In the genomic region with DNA sequence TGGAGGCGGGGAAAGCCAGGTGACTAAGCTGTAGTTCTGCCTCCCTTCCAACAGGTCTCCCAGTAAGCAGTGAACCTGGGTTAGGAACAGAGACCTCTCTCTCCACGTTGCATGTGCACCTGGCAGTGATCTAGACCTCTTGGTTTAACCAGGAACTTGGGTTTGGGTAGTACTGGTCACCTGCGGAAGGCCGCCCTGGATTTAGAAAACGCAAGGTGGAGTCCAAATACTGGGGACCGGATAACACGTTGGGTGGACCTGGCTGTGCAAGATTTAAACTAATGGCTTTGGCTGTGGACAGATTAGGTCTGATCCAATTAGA, we compare ENCODE assay signal across 8 mouse cellular contexts. TPM values are rescaled to one million over a fixed set of nuclear protein-coding genes. Genes with fewer than 3 reads are reported as not detected.
A peak's percentile ranks its signal among the peaks of the same experiment; 100 is the strongest.
DNase-seq lines count a peak whose midpoint lies in the region; ATAC-seq and TF ChIP-seq lines count a peak whose summit lies in the region.

No protein-coding gene starts in this region.

- no peak for TF ChIP-seq CTCF in lung, adult 2 months (IDR thresholded peaks at IDR 0.05; ENCODE audit: insufficient read depth, low read length)

- H3K9me3 ChIP-seq in forebrain, embryonic 12.5 days = no peaks in the 10 kb centered on the region
- no peaks in the 10 kb centered on the region for H3K9me3 ChIP-seq in limb, embryonic 10.5 days (replicated peaks)
- no peaks in the 10 kb centered on the region for H3K9me3 ChIP-seq in neural tube, embryonic 15.5 days (replicated peaks)

- peaks cover 15% of the 10 kb centered on the region; the same call in 1 of the 2 replicates for H3K27me3 ChIP-seq in forebrain, embryonic 12.5 days
- H3K27me3 ChIP-seq in limb, embryonic 10.5 days (ENCODE audit: low read depth, poor library complexity, severe bottlenecking) = peaks cover 61% of the 10 kb centered on the region
- no peaks in the 10 kb centered on the region for H3K27me3 ChIP-seq in neural tube, embryonic 15.5 days (replicated peaks)

- H3K27ac ChIP-seq in forebrain, embryonic 12.5 days = no peak overlapping the region
- no peak overlapping the region for H3K27ac ChIP-seq in limb, embryonic 10.5 days
- H3K27ac ChIP-seq in neural tube, embryonic 15.5 days (replicated peaks) = peak overlapping the region; percentile 94

- peaks cover 18% of the 10 kb centered on the region for H3K36me3 ChIP-seq in forebrain, embryonic 12.5 days (replicated peaks)
- H3K36me3 ChIP-seq in limb, embryonic 10.5 days = peaks cover 24% of the 10 kb centered on the region
- H3K36me3 ChIP-seq in neural tube, embryonic 15.5 days = peaks cover 5% of the 10 kb centered on the region; the same call in 1 of the 2 replicates

- ATAC-seq in forebrain, embryonic 12.5 days (ENCODE audit: low FRiP score) = no peak
- ATAC-seq in neural tube, embryonic 15.5 days (ENCODE audit: low FRiP score) = no peak; the same call in none of the 2 replicates

- H3K4me1 ChIP-seq in lung, adult 2 months (ENCODE audit: control insufficient read depth, insufficient read depth, low read length) = peaks cover 5% of the 10 kb centered on the region
- H3K4me1 ChIP-seq in forebrain, embryonic 12.5 days = peaks cover 40% of the 10 kb centered on the region
- H3K4me1 ChIP-seq in limb, embryonic 10.5 days = peaks cover 21% of the 10 kb centered on the region
- H3K4me1 ChIP-seq in neural tube, embryonic 15.5 days = peaks cover 41% of the 10 kb centered on the region

- peak overlapping the region; percentile 72 for H3K9ac ChIP-seq in forebrain, embryonic 12.5 days
- peak overlapping the region; percentile 86 for H3K9ac ChIP-seq in neural tube, embryonic 15.5 days (replicated peaks)

- DNase-seq in lung, adult 2 months = peak; percentile 6
- DNase-seq in lung, postnatal 4 days = no peak
- no peak for DNase-seq in limb, embryonic 10.5 days (ENCODE audit: low spot score)
- no peak for DNase-seq in frontal cortex, adult 2 months (ENCODE audit: extremely low spot score in 1 of 2, low spot score in 1 of 2)
- DNase-seq in layer of hippocampus, adult 8-10 months (ENCODE audit: low spot score in 2 of 2) = no peak
- DNase-seq in spleen, postnatal 36 days (ENCODE audit: low spot score in 2 of 2) = no peak

- 27% methylated on average over 7 of the region's 7 CpGs for WGBS in lung, adult 2 months
- 22% methylated on average over 7 of the region's 7 CpGs for WGBS in forebrain, embryonic 12.5 days
- 23% methylated on average over 7 of the region's 7 CpGs for WGBS in limb, embryonic 10.5 days
- WGBS in neural tube, embryonic 15.5 days = 23% methylated on average over 7 of the region's 7 CpGs

- TF ChIP-seq POLR2A in lung, adult 2 months (IDR thresholded peaks at IDR 0.05; ENCODE audit: borderline replicate concordance, extremely low read depth, low read depth, low read length) = no peak

- H3K4me3 ChIP-seq in lung, adult 2 months (replicated peaks; ENCODE audit: extremely low read depth, low read depth, low read length) = no peak overlapping the region
- peak overlapping the region; percentile 75 for H3K4me3 ChIP-seq in forebrain, embryonic 12.5 days (replicated peaks)
- H3K4me3 ChIP-seq in limb, embryonic 10.5 days = peak overlapping the region; percentile 71
- peak overlapping the region; percentile 63 for H3K4me3 ChIP-seq in neural tube, embryonic 15.5 days (replicated peaks)

- peak overlapping the region; percentile 100 for H3K4me2 ChIP-seq in forebrain, embryonic 12.5 days
- H3K4me2 ChIP-seq in neural tube, embryonic 15.5 days = peak overlapping the region; percentile 90

RNA-seq across cellular contexts. Expression of gene Cspg5, which starts 0.9 kb away (rescaled TPM):
- 0.61 and 0.71 TPM in 2 replicates for polyA plus RNA-seq in lung, adult 2 months (2012; rRNA removed)
- polyA plus RNA-seq in forebrain, embryonic 12.5 days (2016; fragmentation: Nextera tagmentation; extraction: Ambion mirVana) = 21.9 and 22.3 TPM in 2 replicates
- polyA plus RNA-seq in limb, embryonic 10.5 days (2016; fragmentation: Nextera tagmentation; extraction: Ambion mirVana) = 0.11 and 0.13 TPM in 2 replicates
- polyA plus RNA-seq in neural tube, embryonic 15.5 days (2015; fragmentation: Nextera tagmentation; extraction: Ambion mirVana) = 145 and 180 TPM in 2 replicates
- polyA plus RNA-seq in frontal cortex, adult 2 months (2012; rRNA removed) = 374 and 390 TPM in 2 replicates
- 100 to 1,000 TPM; 256 to 334 (median 299) TPM for total RNA-seq in layer of hippocampus, adult 8-10 months (2022)

Comparison
In these comparisons a context has a peak if more than half of its experiments do, and no peak if none do; other contexts are left out.
1. RNA of gene Cspg5, which starts 0.9 kb away (polyA plus RNA-seq): 374 to 390 TPM in frontal cortex, adult 2 months, 145 to 180 TPM in neural tube, embryonic 15.5 days and 21.9 to 22.3 TPM in forebrain, embryonic 12.5 days; 0.61 to 0.71 TPM in lung, adult 2 months and 0.11 to 0.13 TPM in limb, embryonic 10.5 days; every median in the first group is over 10 times any median in the second.